ENCODE assay signal across 8 mouse cellular contexts in the genomic region with DNA sequence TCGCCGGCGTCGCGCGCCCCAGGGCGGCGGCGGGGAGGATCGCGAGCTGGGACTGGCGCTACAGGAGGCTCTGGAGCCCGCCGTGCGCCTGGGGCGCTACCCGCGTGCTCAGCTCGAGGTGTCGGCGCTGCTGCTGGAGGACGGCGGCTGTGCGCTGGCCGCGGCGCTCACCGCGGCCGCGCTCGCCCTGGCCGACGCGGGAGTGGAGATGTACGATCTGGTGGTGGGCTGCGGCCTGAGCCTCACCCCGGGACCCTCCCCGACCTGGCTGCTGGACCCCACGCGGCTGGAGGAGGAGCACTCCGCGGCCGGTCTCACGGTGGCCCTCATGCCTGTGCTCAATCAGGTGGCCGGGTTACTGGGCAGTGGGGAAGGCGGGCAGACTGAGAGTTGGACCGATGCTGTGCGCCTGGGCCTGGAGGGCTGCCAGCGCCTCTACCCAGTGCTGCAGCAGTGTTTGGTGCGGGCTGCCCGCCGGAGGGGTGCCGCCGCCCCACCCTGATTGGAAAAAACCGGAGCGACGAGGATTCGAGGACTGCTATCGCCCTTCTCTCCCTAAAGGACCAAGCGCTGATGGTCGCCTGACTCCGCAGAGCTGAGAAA. TPM values are rescaled to one million over a fixed set of nuclear protein-coding genes. Genes with fewer than 3 reads are reported as not detected.
DNase-seq lines count a peak whose midpoint lies in the region; ATAC-seq and TF ChIP-seq lines count a peak whose summit lies in the region.

No protein-coding gene starts in this region.

- TF ChIP-seq CTCF in layer of hippocampus, adult 2 months (conservative IDR thresholded peaks at IDR 0.05): no peak
- no peak for TF ChIP-seq CTCF in spleen, adult 2 months (IDR thresholded peaks at IDR 0.05; ENCODE audit: extremely low read depth, insufficient read depth, insufficient read length, insufficient replicate concordance)

- 0 out of 2 replicates have a peak, but pooled peaks have one; percentile 19 for ATAC-seq in erythroblast, adult 5-6 weeks (replicated peaks; ENCODE audit: low FRiP score, poor library complexity, severe bottlenecking)

- peaks cover 7% of the 10 kb centered on the region for H3K4me1 ChIP-seq in spleen, adult 2 months (ENCODE audit: control insufficient read depth, insufficient read depth, insufficient read length)

- no peak for TF ChIP-seq POLR2A in spleen, adult 2 months (IDR thresholded peaks at IDR 0.05; ENCODE audit: low read depth, low read length)

- H3K27me3 ChIP-seq in spleen, adult 2 months (ENCODE audit: control insufficient read depth, insufficient read depth, low read length): no peaks in the 10 kb centered on the region

- WGBS in spleen, adult 2 months: 1% methylated on average over 62 of the region's 63 CpGs

- H3K4me3 ChIP-seq in layer of hippocampus, adult 2 months: peak overlapping the region; percentile 83
- peak overlapping the region; percentile 100 for H3K4me3 ChIP-seq in spleen, adult 2 months (ENCODE audit: extremely low read depth, insufficient read depth, insufficient read length)

- peaks cover 24% of the 10 kb centered on the region for H3K36me3 ChIP-seq in spleen, adult 2 months (ENCODE audit: control insufficient read depth, insufficient read depth, low read length)

- peak overlapping the region; percentile 88 for H3K27ac ChIP-seq in layer of hippocampus, adult 2 months
- H3K27ac ChIP-seq in spleen, adult 2 months (ENCODE audit: insufficient read depth, low read length): peak overlapping the region; percentile 97

- DNase-seq in layer of hippocampus, adult 2 months (ENCODE audit: low spot score in 2 of 2): peak in 1 of 2 experiments; percentile 24
- no peak for DNase-seq in layer of hippocampus, adult 11-12 months (ENCODE audit: low spot score)
- DNase-seq in adrenal gland, postnatal 14 days: peak; percentile 77
- DNase-seq in heart, postnatal 4 days: peak; percentile 53
- DNase-seq in layer of hippocampus, postnatal 10 days (ENCODE audit: low spot score in 2 of 2): peak; percentile 40 to 62
- DNase-seq in lung, postnatal 36 days: peak; percentile 23
- DNase-seq in spleen, adult 2 months (ENCODE audit: low read depth in 1 of 2, low spot score in 2 of 2): no peak

RNA-seq across cellular contexts. Expression of a gene that starts 0.7 kb away (rescaled TPM):
- not detected for total RNA-seq in layer of hippocampus, adult 2 months (2021)
- not detected in 2 replicates for total RNA-seq in adrenal gland, postnatal 14 days (2021)
- total RNA-seq in erythroblast, adult 5-6 weeks (2015; ENCODE audit: low replicate concordance): 6.5 and 7.3 TPM in 2 replicates
- total RNA-seq in erythroblast, adult 5-6 weeks (2017; ENCODE audit: low replicate concordance): not detected in 2 replicates
- total RNA-seq in heart, postnatal 4 days (2021): not detected
- total RNA-seq in layer of hippocampus, postnatal 10 days (2021): not detected
- polyA plus RNA-seq in spleen, adult 2 months (2012; rRNA removed): 21.5 and 39.8 TPM in 2 replicates

RNA-seq across cellular contexts. Expression of a gene that starts 23.8 kb away (rescaled TPM):
- total RNA-seq in layer of hippocampus, adult 2 months (2021): 10 to 100 TPM; 79.5 to 86.3 TPM
- 83.5 and 95.6 TPM in 2 replicates for total RNA-seq in adrenal gland, postnatal 14 days (2021)
- 12.3 and 23.1 TPM in 2 replicates for total RNA-seq in erythroblast, adult 5-6 weeks (2015; ENCODE audit: low replicate concordance)
- 35.3 and 49.5 TPM in 2 replicates for total RNA-seq in erythroblast, adult 5-6 weeks (2017; ENCODE audit: low replicate concordance)
- 10 to 100 TPM; 50.0 to 55.8 TPM for total RNA-seq in heart, postnatal 4 days (2021)
- total RNA-seq in layer of hippocampus, postnatal 10 days (2021): 100 to 1,000 TPM in 1 of 2 experiments, 10 to 100 TPM in 1; 93.0 to 100 TPM
- 14.1 and 16.5 TPM in 2 replicates for polyA plus RNA-seq in spleen, adult 2 months (2012; rRNA removed)

RNA-seq across cellular contexts. Expression of a gene that starts 25.2 kb away (rescaled TPM):
- total RNA-seq in layer of hippocampus, adult 2 months (2021): 10 to 100 TPM; 17.1 to 17.3 TPM
- 12.1 and 12.6 TPM in 2 replicates for total RNA-seq in adrenal gland, postnatal 14 days (2021)
- 0.77 and 1.3 TPM in 2 replicates for total RNA-seq in erythroblast, adult 5-6 weeks (2015; ENCODE audit: low replicate concordance)
- total RNA-seq in erythroblast, adult 5-6 weeks (2017; ENCODE audit: low replicate concordance): 2.5 and 3.2 TPM in 2 replicates
- 10 to 100 TPM; 11.8 to 13.1 TPM for total RNA-seq in heart, postnatal 4 days (2021)
- 10 to 100 TPM; 23.0 to 25.3 TPM for total RNA-seq in layer of hippocampus, postnatal 10 days (2021)
- 2.4 and 3.0 TPM in 2 replicates for polyA plus RNA-seq in spleen, adult 2 months (2012; rRNA removed)

RNA-seq across cellular contexts. Expression of a gene that starts 35.4 kb away (rescaled TPM):
- total RNA-seq in layer of hippocampus, adult 2 months (2021): 1 to 10 TPM; 1.3 to 1.5 TPM
- 0.19 TPM in 1 of 2 replicates, not detected in the other for total RNA-seq in adrenal gland, postnatal 14 days (2021)
- not detected in 2 replicates for total RNA-seq in erythroblast, adult 5-6 weeks (2015; ENCODE audit: low replicate concordance)
- not detected in 2 replicates for total RNA-seq in erythroblast, adult 5-6 weeks (2017; ENCODE audit: low replicate concordance)
- total RNA-seq in heart, postnatal 4 days (2021): not detected
- 1 to 10 TPM in 1 of 2 experiments, under 1 TPM in 1; 0.59 to 1.1 TPM for total RNA-seq in layer of hippocampus, postnatal 10 days (2021)
- polyA plus RNA-seq in spleen, adult 2 months (2012; rRNA removed): not detected in 2 replicates

RNA-seq across cellular contexts. Expression of a gene that starts 37.6 kb away (rescaled TPM):
- total RNA-seq in layer of hippocampus, adult 2 months (2021): 10 to 100 TPM; 25.8 to 29.9 TPM
- 41.4 and 47.2 TPM in 2 replicates for total RNA-seq in adrenal gland, postnatal 14 days (2021)
- 1.5 and 5.0 TPM in 2 replicates for total RNA-seq in erythroblast, adult 5-6 weeks (2015; ENCODE audit: low replicate concordance)
- 3.6 and 4.8 TPM in 2 replicates for total RNA-seq in erythroblast, adult 5-6 weeks (2017; ENCODE audit: low replicate concordance)
- 10 to 100 TPM; 51.7 to 54.3 TPM for total RNA-seq in heart, postnatal 4 days (2021)
- 10 to 100 TPM; 30.9 to 34.7 TPM for total RNA-seq in layer of hippocampus, postnatal 10 days (2021)
- 8.1 and 8.6 TPM in 2 replicates for polyA plus RNA-seq in spleen, adult 2 months (2012; rRNA removed)

Comparison
In these comparisons a context has a peak if more than half of its experiments do, and no peak if none do; other contexts are left out.
1. DNase-seq: peak in adrenal gland, postnatal 14 days (single experiment), heart, postnatal 4 days (single experiment), layer of hippocampus, postnatal 10 days (2 of 2) and lung, postnatal 36 days (single experiment); none in layer of hippocampus, adult 11-12 months (single experiment) and spleen, adult 2 months (0 of 2).